Mouse (Mus musculus): ENCODE data around the gene Kif6. TPM values are rescaled to one million over a fixed set of nuclear protein-coding genes. Genes with fewer than 3 reads are reported as not detected.

Gene Kif6
- not detected for total RNA-seq (2021)
- long read RNA-seq, experiment 1 = 0 reads
- long read RNA-seq, experiment 2 = 0 reads

GRCm38 (mm10) chr17:49614577-49615235 lies at the start of gene Kif6:
Kif6 (plus strand) TSS chr17:49615136.
- DNase-seq = peak; percentile 76

GRCm38 (mm10) chr17:49568717-49569116 lies 46.2 kb upstream of the Kif6 start:
- DNase-seq = no peak

GRCm38 (mm10) chr17:49577321-49577720 lies 37.6 kb upstream of the Kif6 start:
- no peak for DNase-seq

- no peak for DNase-seq
Measured at GRCm38 (mm10) chr17:49582471-49582870, 32.5 kb upstream of the Kif6 start.

- DNase-seq = no peak
Measured at GRCm38 (mm10) chr17:49590051-49590450, 24.9 kb upstream of the Kif6 start.

GRCm38 (mm10) chr17:49605397-49605796 lies 9.5 kb upstream of the Kif6 start:
- no peak for DNase-seq

- no peak for DNase-seq
Measured at GRCm38 (mm10) chr17:49607351-49608027, 7.4 kb upstream of the Kif6 start.

- DNase-seq = no peak
Measured at GRCm38 (mm10) chr17:49610296-49610695, 4.6 kb upstream of the Kif6 start.

- DNase-seq = no peak
Measured at GRCm38 (mm10) chr17:49615241-49615651, 310 bp downstream of the Kif6 start.

GRCm38 (mm10) chr17:49624572-49624971 lies 9.6 kb downstream of the Kif6 start:
- DNase-seq = no peak

GRCm38 (mm10) chr17:49627011-49627794 lies 12.3 kb downstream of the Kif6 start:
- no peak for DNase-seq

GRCm38 (mm10) chr17:49628875-49629274 lies 13.9 kb downstream of the Kif6 start:
- no peak for DNase-seq

GRCm38 (mm10) chr17:49633041-49633440 lies 18.1 kb downstream of the Kif6 start:
- DNase-seq = no peak

- DNase-seq = no peak
Measured at GRCm38 (mm10) chr17:49641903-49642302, 27.0 kb downstream of the Kif6 start.

- no peak for DNase-seq
Measured at GRCm38 (mm10) chr17:49642336-49642735, 27.4 kb downstream of the Kif6 start.

GRCm38 (mm10) chr17:49642889-49643490 lies 28.1 kb downstream of the Kif6 start:
- DNase-seq = no peak

GRCm38 (mm10) chr17:49646267-49646666 lies 31.3 kb downstream of the Kif6 start:
- DNase-seq = no peak

- no peak for DNase-seq
Measured at GRCm38 (mm10) chr17:49648970-49649369, 34.0 kb downstream of the Kif6 start.

GRCm38 (mm10) chr17:49649394-49649793 lies 34.5 kb downstream of the Kif6 start:
- DNase-seq = no peak

- no peak for DNase-seq
Measured at GRCm38 (mm10) chr17:49650366-49650765, 35.4 kb downstream of the Kif6 start.

- no peak for DNase-seq
Measured at GRCm38 (mm10) chr17:49652357-49652756, 37.4 kb downstream of the Kif6 start.

GRCm38 (mm10) chr17:49652800-49653199 lies 37.9 kb downstream of the Kif6 start:
- DNase-seq = no peak

- no peak for DNase-seq
Measured at GRCm38 (mm10) chr17:49661626-49662025, 46.7 kb downstream of the Kif6 start.
